Mouse (Mus musculus) heart, embryonic 10.5 days (tissue): ENCODE data around the gene Ptprcap. TPM values are rescaled to one million over a fixed set of nuclear protein-coding genes. Genes with fewer than 3 reads are reported as not detected.

ENCODE experiments used
- DNase-seq: peaks from one replicate; pipeline ENCODE4 v3.0.0-alpha.2; 2017; ENCODE audit warnings: low spot score
- H3K27ac ChIP-seq: fragments of 300-500 bp; sonication (generic); 2 replicates; pipeline ENCODE4 v1.5.1; 2016; ENCODE audit warnings: mild to moderate bottlenecking
- H3K27me3 ChIP-seq: fragments of 300-500 bp; sonication (generic); 2 replicates; pipeline ENCODE4 v1.6.1; 2016; ENCODE audit warnings: mild to moderate bottlenecking; ENCODE audit not compliant: poor library complexity, insufficient read depth, severe bottlenecking
- H3K36me3 ChIP-seq: fragments of 300-500 bp; sonication (generic); 2 replicates; pipeline ENCODE4 v1.6.1; 2016; ENCODE audit warnings: mild to moderate bottlenecking, moderate library complexity
- H3K4me1 ChIP-seq: fragments of 300-500 bp; sonication (generic); 2 replicates; pipeline ENCODE4 v1.6.1; 2016; ENCODE audit warnings: mild to moderate bottlenecking
- H3K4me3 ChIP-seq: fragments of 300-500 bp; sonication (generic); 2 replicates; pipeline ENCODE4 v1.5.1; 2016; ENCODE audit warnings: mild to moderate bottlenecking, moderate library complexity
- H3K9me3 ChIP-seq: fragments of 300-500 bp; sonication (generic); 2 replicates; pipeline ENCODE4 v1.6.1; 2016; ENCODE audit warnings: mild to moderate bottlenecking, moderate library complexity
- WGBS: fragments of 180-500 bp; shearing (Covaris S2); methylation state at CpG from one replicate; pipeline ENCODE4 v1.1.7; 2016; 5-methylcytosine and 5-hydroxymethylcytosine counted together
- polyA plus RNA-seq: library from polyadenylated mRNA; unstranded; fragments of >200 nt; fragmentation: Nextera tagmentation; extraction: Ambion mirVana; gene quantifications from 2 replicates; pipeline ENCODE4 v1.2.1, GENCODE M21; 2016

Gene Ptprcap
- polyA plus RNA-seq, 1 experiment from 2014 or later: 4.4 TPM

DNA sequence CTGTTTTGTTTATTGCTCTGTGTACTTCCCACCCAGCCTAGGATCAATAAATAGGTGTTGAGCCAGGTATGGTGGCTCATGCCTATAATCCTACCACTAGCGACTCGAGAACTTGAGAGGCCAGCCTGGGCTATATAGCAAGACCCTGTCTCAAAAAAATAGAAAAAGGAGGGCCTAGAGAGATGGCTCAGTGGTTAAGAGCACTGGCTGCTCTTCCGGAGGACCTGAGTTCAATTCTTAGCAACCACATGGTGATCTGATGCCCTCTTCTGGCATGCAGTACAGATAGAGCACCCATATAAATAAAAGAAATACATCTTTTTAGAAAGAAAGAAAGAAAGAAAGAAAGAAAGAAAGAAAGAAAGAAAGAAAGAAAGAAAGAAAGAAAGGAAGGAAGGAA, 49.7 kb downstream of the Ptprcap start:
- no peak for DNase-seq
- 55% methylated on average over 3 of the region's 3 CpGs for WGBS
- peaks cover 25% of the 10 kb centered on the region for H3K27me3 ChIP-seq
- peaks cover 33% of the 10 kb centered on the region for H3K4me1 ChIP-seq
- H3K27ac ChIP-seq: no peak overlapping the region
- H3K36me3 ChIP-seq: peaks cover 23% of the 10 kb centered on the region
- H3K9me3 ChIP-seq: no peaks in the 10 kb centered on the region
- H3K4me3 ChIP-seq: no peak overlapping the region

DNA sequence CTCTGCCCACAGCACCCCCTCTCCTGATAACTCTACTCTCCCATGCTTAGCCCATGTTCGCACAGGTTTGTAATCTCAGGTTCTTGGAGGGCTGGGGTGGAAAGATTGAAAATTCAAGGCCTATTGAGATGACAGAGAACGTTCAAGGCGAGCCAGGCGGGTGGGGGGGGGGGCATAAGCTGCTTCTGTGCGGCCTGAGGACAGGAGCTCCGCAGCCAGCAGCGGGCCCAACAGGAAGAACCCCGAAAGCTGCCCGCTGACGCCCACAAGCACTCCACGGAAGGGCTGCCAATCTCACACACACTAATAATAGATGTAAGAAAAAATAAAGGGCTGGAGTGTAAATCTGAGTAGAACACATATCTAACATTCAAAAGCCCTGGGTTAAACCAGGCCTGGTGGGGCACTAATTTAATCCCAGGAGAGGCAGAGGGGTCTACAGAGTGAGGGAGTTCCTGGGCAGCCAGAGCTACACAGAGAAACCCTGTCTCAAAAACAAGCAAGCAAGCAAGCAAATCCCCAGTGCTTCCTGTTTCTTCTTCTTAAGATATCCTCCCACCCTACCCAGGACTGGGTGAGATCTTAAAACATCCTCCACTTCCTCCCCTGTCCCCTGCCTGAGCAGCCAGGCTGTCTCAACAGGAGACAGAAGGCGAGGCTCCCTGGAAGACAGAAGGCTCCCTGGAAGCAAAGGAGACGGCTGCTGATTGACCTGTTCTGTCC, 50.4 kb downstream of the Ptprcap start:
- 54% methylated on average over 13 of the region's 13 CpGs for WGBS
- no peak overlapping the region for H3K27ac ChIP-seq

DNA sequence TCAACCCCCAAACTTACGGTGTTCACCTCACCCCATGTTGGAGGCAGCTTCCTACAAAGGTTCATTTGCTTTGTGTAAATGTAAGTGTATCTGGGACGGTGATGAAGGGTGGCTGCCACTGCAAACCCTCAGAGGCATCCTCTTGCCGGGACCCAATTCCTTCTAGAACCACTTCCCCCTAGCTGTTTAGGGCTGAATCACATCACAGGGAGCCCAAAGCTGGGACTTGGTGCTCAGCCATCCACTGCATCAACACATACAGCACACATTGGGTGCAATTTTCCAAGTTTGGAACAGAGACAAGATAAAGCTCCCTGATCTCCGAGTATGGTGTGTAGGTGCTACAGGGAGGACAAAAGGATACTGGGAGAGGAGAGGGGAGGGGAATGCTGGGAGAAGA, 51.5 kb downstream of the Ptprcap start:
- H3K4me3 ChIP-seq: no peak overlapping the region
- 58% methylated on average over 4 of the region's 4 CpGs for WGBS
- DNase-seq: no peak
- H3K36me3 ChIP-seq: peaks cover 6% of the 10 kb centered on the region; the same call in 1 of the 2 replicates
- no peak overlapping the region for H3K27ac ChIP-seq
- H3K27me3 ChIP-seq: peaks cover 36% of the 10 kb centered on the region
- H3K9me3 ChIP-seq: no peaks in the 10 kb centered on the region
- peaks cover 28% of the 10 kb centered on the region for H3K4me1 ChIP-seq

More for the DNA sequence above, 50.4 kb downstream of the Ptprcap start:
- Histone ChIP-seq H3K9me3 (no peaks in the 10 kb centered on the region), H3K36me3 (peaks cover 17% of the 10 kb centered on the region), H3K4me3 (no peak overlapping the region), H3K27me3 (peaks cover 28% of the 10 kb centered on the region), H3K4me1 (peaks cover 34% of the 10 kb centered on the region)
- no peak for DNase-seq

Other genes starting within 250 kb of the Ptprcap start
- 22.5 and 32.2 TPM in 2 replicates for gene Tcirg1, start 246.5 kb upstream of the Ptprcap start, polyA plus RNA-seq
- gene Ndufs8, start 240.8 kb upstream of the Ptprcap start, polyA plus RNA-seq: 323 and 356 TPM in 2 replicates
- gene Aldh3b1, start 223.8 kb upstream of the Ptprcap start, polyA plus RNA-seq: 2.1 and 3.0 TPM in 2 replicates
- 4.4 and 5.0 TPM in 2 replicates for gene Unc93b1, start 218.4 kb upstream of the Ptprcap start, polyA plus RNA-seq
- not detected in 2 replicates for gene Aldh3b3, start 195.0 kb upstream of the Ptprcap start, polyA plus RNA-seq
- gene Aldh3b2, start 181.3 kb upstream of the Ptprcap start, polyA plus RNA-seq: 0.51 and 1.8 TPM in 2 replicates
- gene Acy3, start 167.0 kb upstream of the Ptprcap start, polyA plus RNA-seq: 9.5 and 10.3 TPM in 2 replicates
- 0.45 TPM in 1 of 2 replicates, not detected in the other for gene Tbx10, start 160.9 kb upstream of the Ptprcap start, polyA plus RNA-seq
- gene Nudt8, start 153.0 kb upstream of the Ptprcap start, polyA plus RNA-seq: 40.2 and 52.4 TPM in 2 replicates
- gene Gm49405, start 153.0 kb upstream of the Ptprcap start, polyA plus RNA-seq: 4.1 and 5.2 TPM in 2 replicates
- gene Doc2g, start 150.3 kb upstream of the Ptprcap start, polyA plus RNA-seq: 32.4 and 75.0 TPM in 2 replicates
- 298 and 420 TPM in 2 replicates for gene Ndufv1, start 140.8 kb upstream of the Ptprcap start, polyA plus RNA-seq
- gene Gstp1, start 115.6 kb upstream of the Ptprcap start, polyA plus RNA-seq: 402 and 470 TPM in 2 replicates
- 2.9 TPM in 2 replicates for gene Gstp2, start 107.6 kb upstream of the Ptprcap start, polyA plus RNA-seq
- 0.37 TPM in 1 of 2 replicates, not detected in the other for gene Gstp3, start 94.0 kb upstream of the Ptprcap start, polyA plus RNA-seq
- gene Cabp2, start 72.0 kb upstream of the Ptprcap start, polyA plus RNA-seq: not detected in 2 replicates
- gene Cdk2ap2, start 56.4 kb upstream of the Ptprcap start, polyA plus RNA-seq: 67.9 and 86.0 TPM in 2 replicates
- 14.3 and 21.2 TPM in 2 replicates for gene Pitpnm1, start 53.6 kb upstream of the Ptprcap start, polyA plus RNA-seq
- 89.7 and 93.8 TPM in 2 replicates for gene Aip, start 27.7 kb upstream of the Ptprcap start, polyA plus RNA-seq
- gene Gpr152, start 13.8 kb upstream of the Ptprcap start, polyA plus RNA-seq: not detected in 2 replicates
- not detected in 2 replicates for gene Cabp4, start 9.6 kb upstream of the Ptprcap start, polyA plus RNA-seq
- gene Coro1b, start 5.0 kb upstream of the Ptprcap start, polyA plus RNA-seq: 135 and 146 TPM in 2 replicates
- gene Rps6kb2, start 9.8 kb downstream of the Ptprcap start, polyA plus RNA-seq: 53.4 and 57.0 TPM in 2 replicates
- gene Carns1, start 21.9 kb downstream of the Ptprcap start, polyA plus RNA-seq: 2.3 and 2.8 TPM in 2 replicates
- 0.94 and 1.5 TPM in 2 replicates for gene Tbc1d10c, start 37.7 kb downstream of the Ptprcap start, polyA plus RNA-seq
- 876 and 946 TPM in 2 replicates for gene Ppp1ca, start 38.5 kb downstream of the Ptprcap start, polyA plus RNA-seq
- 33.0 and 40.0 TPM in 2 replicates for gene Rad9a, start 48.1 kb downstream of the Ptprcap start, polyA plus RNA-seq
- 2.1 and 3.4 TPM in 2 replicates for gene Clcf1, start 60.6 kb downstream of the Ptprcap start, polyA plus RNA-seq
- not detected in 2 replicates for gene AC109138.7, start 60.8 kb downstream of the Ptprcap start, polyA plus RNA-seq
- gene Pold4, start 78.3 kb downstream of the Ptprcap start, polyA plus RNA-seq: 15.5 and 18.7 TPM in 2 replicates
- gene Ssh3, start 115.6 kb downstream of the Ptprcap start, polyA plus RNA-seq: 2.9 and 3.5 TPM in 2 replicates
- 1.9 and 3.6 TPM in 2 replicates for gene Ankrd13d, start 129.5 kb downstream of the Ptprcap start, polyA plus RNA-seq
- 12.0 and 16.5 TPM in 2 replicates for gene Grk2, start 152.6 kb downstream of the Ptprcap start, polyA plus RNA-seq
- gene Kdm2a, start 244.7 kb downstream of the Ptprcap start, polyA plus RNA-seq: 52.3 and 53.6 TPM in 2 replicates